Mouse (Mus musculus) bone marrow macrophage, adult 2 months (primary cell): ENCODE measurements around the gene Dhx9.

Source experiments
- CTCF ChIP-seq: IDR thresholded peaks from 2 replicates; pipeline ENCODE4 v1.5.1; 2012; ENCODE audit warnings: low read depth, mild to moderate bottlenecking, low read length, moderate library complexity
- POLR2A ChIP-seq: IDR thresholded peaks from 2 replicates; pipeline ENCODE4 v1.6.1; 2012; ENCODE audit warnings: mild to moderate bottlenecking, low read depth, low read length, borderline replicate concordance

- TF ChIP-seq CTCF (no peak), POLR2A (no peak)
These were observed 46.7 kb downstream of the Dhx9 start for GRCm38 (mm10) chr1:153440752-153441151.
